Mouse (Mus musculus) testis, postnatal 10 days (tissue): ENCODE data around the gene Akr1b10.
"Not testable (repeated sequence)": the region's sequence is repeated elsewhere in the genome, so short reads cannot be mapped to it uniquely, and the experiment has no call there.

Source experiments
- DNase-seq: peaks from one replicate; pipeline ENCODE4 v3.0.0; 2021; ENCODE audit warnings: low spot score

Gene Akr1b10

GRCm38 (mm10) chr6:34384110-34384661 lies at the start of gene Akr1b10:
Gene Akr1b10, plus strand, starts transcription at chr6:34384218.
- peak; percentile 90 for DNase-seq

- no peak for DNase-seq
Measured at GRCm38 (mm10) chr6:34334673-34335072, 49.3 kb upstream of the Akr1b10 start.

DNA sequence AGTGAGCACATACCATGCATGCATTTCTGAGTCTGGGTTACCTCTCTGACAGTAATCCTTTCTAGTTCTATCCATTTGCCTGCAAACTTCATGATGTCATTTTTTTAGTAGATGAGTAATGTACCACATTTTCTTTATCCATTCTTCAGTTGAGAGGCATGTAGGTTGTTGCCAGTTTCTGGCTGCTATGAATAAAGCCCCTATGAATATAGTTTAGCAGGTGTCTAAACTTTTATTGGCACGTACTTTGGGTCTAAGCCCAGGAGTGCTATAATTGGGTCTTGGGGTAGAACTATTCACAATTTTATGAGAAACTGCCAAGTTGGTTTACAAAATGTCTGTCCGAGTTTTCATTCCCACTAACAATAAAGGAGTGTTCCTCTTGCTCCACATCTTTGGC lies 46.2 kb upstream of the Akr1b10 start:
- DNase-seq, result no peak

GRCm38 (mm10) chr6:34341991-34342390 lies 42.0 kb upstream of the Akr1b10 start:
- no peak for DNase-seq

DNA sequence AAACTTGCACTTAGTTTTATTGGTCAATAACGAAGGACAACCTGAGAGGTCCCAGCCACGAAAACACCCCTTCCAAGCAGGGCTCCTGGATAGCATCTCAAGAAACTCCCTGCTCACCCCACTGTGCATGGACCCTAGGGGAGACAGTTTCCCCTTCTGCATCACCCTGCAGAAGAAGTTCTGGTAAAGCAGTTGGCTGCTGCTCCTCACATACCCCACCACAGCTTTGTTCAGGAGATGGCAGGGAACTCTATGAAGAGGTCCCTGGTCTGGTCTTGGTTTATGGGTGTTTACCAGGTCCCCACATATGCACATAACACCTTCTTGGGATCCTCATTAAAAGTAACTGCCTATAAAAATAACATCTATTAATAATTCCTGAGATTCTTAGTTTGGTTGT lies 41.5 kb upstream of the Akr1b10 start:
- no peak for DNase-seq

DNA sequence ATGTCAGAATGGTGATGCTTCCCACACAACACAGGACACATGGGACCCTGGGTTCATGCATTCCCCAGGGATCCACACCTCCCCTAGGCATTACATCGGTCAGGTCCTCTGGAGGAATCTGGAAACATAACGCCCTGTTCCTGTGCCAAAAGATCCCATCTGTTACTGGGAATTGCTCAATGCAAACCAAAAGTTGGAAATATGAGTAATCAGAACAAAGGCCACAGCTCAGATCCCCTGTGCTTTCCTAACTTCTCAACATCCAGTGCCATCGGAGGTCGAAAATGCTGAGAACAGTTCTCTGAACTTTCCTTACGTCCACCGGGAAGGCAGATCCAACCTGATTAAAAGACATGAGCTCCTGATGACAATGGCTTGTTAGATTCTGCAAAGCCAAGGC lies 40.6 kb upstream of the Akr1b10 start:
- DNase-seq, result no peak

- no peak for DNase-seq
Measured at GRCm38 (mm10) chr6:34344135-34344850, 39.7 kb upstream of the Akr1b10 start.

DNA sequence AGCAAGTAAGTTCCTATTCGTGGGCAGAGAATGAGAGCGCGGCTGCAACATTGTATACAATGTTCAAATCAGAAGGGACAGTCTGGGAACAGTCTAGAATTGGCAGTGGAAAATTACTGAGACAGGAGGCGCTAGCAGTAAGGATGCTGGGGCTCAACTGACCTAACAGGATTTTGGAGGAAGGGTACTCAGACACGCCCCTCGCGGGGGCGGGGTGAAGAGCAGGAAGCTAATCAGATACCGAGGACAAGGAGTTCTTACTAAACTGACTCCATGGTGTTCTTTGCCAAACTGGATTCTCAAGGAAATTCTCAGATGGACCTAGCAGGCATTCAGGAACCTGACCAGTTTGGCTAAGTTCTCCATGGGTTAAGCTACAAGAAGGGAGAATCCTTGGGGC lies 39.1 kb upstream of the Akr1b10 start:
- DNase-seq, result peak; percentile 80

DNA sequence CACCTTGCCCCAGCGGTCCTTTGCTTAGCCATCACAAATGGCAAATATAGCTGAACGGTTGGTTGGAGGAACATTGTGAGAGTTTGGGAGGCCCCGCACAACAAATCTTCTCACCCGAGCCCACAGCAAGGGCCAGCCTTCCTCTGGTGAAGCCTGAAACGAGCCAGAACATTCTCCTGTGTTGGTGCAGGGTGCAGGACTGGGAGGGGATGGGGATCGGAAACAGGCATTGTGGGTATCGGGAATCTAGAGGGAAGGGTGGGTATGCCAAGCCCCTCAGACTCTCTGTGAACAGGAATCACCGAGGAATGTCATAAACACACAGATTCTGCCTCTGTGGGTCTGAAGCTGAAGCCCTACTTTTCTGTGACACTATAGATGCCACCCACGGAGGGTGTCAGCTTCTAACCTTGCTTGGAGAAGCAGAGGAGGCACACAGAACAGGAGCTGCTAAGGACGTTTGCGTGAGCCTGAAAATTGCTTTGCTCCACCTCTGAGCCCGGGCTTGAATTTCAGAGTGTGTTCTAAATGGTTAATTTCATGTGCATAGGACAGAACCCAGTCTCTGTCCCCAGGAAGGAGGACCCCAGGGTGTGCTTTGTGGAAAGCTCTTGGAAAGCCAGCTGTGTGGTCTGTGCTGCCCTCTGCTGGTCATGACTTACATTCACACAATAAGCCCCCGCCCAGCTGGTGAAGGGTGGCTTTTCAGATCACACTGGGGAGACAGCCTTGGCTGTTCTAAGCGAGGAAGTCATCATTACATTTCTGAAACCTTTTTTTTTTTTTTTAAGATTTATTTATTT lies 37.7 kb upstream of the Akr1b10 start:
- DNase-seq, result peak; percentile 88

DNA sequence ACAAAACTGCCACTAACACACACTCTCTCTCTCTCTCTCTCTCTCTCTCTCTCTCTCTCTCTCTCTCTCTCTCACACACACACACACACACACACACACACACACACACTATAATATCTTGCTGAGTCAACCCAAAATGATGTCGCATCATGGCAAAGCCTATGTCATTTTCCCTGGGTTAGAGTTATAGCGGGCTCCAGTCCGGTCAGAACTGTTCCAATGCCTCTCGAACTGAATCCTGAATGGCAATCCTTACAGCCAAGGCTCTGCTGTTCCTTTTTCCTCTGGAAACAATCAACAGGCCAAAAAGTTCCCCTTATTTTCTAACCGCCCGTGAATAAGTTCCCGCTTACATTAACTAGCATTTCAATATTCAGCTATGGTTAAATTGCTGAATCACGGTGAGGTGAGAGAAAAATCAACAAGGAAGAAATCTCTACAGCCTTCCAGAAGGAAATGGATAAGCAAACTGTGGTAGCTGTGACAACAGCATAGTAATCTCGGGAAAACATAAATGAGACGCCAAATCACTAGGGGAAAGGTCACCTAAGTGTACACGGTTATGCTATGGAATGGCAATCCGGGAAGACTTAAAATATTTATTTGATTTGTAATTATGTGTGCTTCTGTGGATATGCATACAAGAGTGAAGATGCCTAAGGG lies 33.9 kb upstream of the Akr1b10 start:
- no peak for DNase-seq

- DNase-seq, result not testable (repeated sequence)
Measured at GRCm38 (mm10) chr6:34351481-34351880, 32.5 kb upstream of the Akr1b10 start.

- DNase-seq, result no peak
Measured at GRCm38 (mm10) chr6:34352401-34352800, 31.6 kb upstream of the Akr1b10 start.

GRCm38 (mm10) chr6:34353658-34354353 lies 30.2 kb upstream of the Akr1b10 start, which contains the start of gene Akr1b8:
Gene Akr1b8, plus strand, starts transcription at chr6:34354119.
- DNase-seq, result no peak

DNA sequence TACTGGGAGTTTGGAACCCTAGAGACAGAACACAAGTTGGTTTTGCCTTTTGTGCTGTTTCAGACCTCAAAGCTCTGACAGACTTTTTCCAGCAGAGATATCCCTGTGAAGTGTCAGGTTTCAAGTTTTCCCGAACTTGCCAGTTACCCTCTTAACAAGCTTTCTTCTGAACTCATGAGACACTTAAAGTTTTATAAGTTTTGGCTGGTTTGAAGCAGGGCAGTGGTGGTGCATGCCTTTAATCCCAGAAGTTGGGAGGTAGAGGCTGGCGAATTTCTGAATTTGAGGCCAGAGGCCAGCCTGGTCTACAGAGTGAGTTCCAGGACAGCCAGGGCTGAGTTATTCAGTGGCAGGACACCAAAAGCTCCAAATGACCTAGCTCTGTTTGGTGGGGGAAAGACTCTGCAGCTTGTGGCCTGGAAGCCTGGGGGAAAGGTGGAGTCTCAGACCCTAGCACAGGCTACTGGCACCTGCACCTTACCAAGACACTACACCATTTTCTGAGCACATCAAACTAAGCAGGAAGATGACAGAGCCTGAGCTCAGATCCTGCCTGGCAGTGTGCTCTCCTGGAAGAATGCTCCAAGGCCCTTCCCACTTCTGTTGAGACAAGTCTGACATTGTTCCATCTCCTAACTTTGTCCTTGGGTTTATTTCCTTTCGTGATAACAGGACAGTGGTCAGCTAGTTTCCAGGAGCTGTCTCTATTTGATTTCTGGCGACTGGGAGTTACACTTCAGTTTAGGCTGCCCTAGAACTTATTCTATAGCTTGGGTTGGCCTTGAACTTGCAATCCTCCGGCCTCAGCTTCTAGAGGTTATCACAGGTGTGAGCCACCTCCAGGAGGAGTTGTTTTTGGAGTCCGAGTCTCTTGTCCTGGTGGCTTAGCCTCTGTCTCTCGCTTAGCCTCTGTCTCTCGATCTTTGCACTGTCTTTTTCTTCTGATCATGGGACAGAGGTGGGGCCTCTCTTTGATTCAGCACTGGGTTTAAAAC lies 29.4 kb upstream of the Akr1b10 start:
- no peak for DNase-seq

GRCm38 (mm10) chr6:34355349-34355747 lies 28.7 kb upstream of the Akr1b10 start:
- no peak for DNase-seq

GRCm38 (mm10) chr6:34355841-34356240 lies 28.2 kb upstream of the Akr1b10 start:
- DNase-seq, result no peak

- no peak for DNase-seq
Measured at GRCm38 (mm10) chr6:34364217-34365136, 19.5 kb upstream of the Akr1b10 start.

- no peak for DNase-seq
Measured at GRCm38 (mm10) chr6:34367998-34368397, 16.0 kb upstream of the Akr1b10 start.

GRCm38 (mm10) chr6:34370081-34370480 lies 13.9 kb upstream of the Akr1b10 start:
- DNase-seq, result no peak
